Mouse (Mus musculus) testis, postnatal 14 days (tissue): ENCODE data around the gene Edem1.
"Not testable (repeated sequence)": the region's sequence is repeated elsewhere in the genome, so short reads cannot be mapped to it uniquely, and the experiment has no call there.

Experiments used
- DNase-seq: peaks from one replicate; pipeline ENCODE4 v3.0.0; 2021; ENCODE audit warnings: low spot score

The Edem1 gene

GRCm38 (mm10) chr6:108829386-108830370, 1.2 kb downstream of the Edem1 start:
- DNase-seq, result peak; percentile 8

DNA sequence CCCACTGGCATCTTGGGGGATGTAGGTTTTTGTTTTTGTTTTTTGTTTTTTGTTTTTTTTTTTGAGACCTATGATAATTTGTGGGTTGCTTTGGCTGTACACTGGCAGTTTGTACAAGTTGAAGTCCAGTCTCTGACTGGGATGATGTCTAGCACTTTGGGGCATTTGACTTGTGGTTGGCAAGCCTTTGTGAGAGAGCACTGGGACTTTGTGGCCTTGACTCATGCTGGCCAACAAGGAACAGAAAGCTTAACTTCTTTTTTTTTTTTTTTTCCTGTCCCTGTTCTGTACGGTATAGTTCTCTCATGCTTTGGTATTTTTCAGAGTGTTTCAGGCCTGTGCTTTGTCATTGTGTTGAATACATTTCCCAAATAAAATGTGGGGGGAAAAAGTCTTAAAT, 3.7 kb downstream of the Edem1 start:
- no peak for DNase-seq

DNA sequence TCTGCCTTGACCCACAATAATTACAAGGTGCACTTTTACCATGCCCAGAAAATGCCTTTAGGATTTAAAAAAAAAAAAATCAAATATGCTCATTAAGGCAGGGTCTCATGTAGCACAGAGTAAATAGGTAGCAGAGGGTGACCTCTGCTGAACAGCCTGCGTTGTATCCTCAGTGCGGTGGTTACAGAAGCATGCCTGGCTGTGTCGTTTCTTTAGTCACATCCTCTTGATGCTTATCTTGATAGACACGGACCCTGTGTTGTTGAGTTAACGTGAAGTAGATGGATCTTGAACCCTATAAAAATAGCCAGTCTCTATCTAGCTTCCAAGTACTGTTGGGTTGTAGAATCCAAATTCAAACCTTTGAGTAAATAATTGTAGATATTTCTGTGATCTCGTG, 4.5 kb downstream of the Edem1 start:
- DNase-seq, result no peak

- DNase-seq, result no peak
Measured at GRCm38 (mm10) chr6:108833963-108834697, 5.7 kb downstream of the Edem1 start.

GRCm38 (mm10) chr6:108835765-108836691, 7.6 kb downstream of the Edem1 start:
- no peak for DNase-seq

DNA sequence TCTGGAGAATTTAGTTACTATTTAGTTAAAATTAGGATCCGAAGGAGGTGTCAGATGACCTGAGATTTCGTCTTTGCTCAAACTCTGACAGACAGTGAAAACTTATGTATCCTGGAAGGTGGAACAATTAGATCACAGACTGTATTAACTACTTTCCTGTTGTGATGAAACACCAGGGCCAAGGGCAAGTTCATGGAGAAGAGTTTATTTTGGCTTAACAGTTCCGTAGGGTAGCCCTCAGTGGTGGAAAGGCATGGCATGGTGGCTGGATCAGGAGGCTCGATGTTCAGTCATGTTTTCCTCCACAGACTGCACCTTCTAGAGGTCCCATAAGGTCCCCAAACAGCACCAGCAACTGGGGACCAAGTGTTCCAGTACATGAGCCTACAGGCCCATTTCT, 8.6 kb downstream of the Edem1 start:
- no peak for DNase-seq

DNA sequence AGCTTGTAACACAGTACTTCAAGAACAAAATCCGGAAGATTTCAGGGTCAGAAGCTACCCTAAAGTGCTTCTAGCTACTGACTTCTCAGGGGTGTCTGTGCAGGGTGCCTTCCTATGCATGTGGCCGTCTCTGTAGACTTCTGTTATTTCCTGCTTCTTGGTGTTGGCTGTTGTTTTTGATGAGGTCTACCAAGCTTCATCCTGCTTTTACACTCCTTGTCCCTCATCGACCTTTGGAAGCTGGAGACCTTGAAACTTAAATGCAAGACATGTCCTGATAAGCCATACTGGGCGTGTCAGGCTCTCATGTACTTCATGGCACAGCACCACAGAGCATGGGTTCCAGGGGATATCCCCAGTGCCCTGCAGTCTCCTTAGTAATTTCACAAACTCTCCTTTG, 9.5 kb downstream of the Edem1 start:
- DNase-seq, result no peak

DNA sequence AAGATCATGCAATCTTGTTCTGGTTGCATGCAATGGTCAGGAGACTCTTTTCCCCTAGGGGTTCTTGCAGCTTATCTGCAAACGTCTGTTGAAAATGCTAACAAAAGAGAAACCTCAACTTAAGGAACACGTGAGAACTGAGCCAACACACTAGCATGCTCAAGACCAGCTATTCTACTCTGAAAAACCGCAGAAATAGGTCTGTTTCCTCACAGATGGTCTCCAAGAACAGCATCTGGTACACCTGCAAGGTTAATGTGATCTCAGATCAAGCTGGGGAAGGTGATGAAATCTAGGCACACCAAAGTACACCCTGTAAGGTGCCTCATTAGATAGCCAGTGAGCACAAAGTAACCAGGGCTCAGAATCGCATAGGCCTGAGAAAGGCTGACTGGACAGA, 11.0 kb downstream of the Edem1 start:
- no peak for DNase-seq

DNA sequence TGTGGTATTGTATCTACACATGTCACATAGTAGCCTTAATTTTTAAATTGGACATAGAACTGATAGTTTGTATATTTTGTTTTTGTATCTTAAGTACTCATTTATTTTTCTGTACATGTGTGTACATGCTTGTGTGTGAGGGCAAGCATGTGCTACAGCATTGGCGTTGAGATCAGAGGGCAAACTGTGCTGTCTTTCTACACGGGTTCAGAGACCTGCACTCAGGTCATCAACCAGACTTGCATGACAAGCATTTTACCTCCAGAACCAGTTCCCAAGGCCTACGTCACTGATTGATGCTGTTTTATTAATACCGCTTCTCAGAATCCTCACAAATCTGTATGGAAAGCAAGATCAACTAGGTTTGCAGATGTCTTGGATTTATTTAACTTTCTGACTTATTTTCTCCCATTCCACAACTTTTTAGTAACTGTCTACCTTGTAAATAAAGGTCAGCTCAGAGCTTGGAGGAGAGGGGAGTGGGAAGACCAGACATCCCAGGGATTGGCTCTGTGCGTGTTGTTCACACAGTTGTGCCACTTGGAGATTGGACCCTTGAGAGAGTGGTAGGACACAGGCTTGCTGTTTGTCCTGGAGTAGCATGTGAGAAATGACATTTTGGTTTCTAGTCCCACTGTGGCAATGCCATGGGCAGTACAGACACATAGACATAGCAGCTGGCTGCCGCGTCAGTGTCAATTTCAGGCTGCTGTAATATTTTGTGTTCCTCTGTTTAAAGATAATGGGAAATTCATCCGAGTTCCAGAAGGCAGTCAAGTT, 12.6 kb downstream of the Edem1 start:
- DNase-seq, result no peak

- no peak for DNase-seq
Measured at GRCm38 (mm10) chr6:108843664-108844063, 15.2 kb downstream of the Edem1 start.

DNA sequence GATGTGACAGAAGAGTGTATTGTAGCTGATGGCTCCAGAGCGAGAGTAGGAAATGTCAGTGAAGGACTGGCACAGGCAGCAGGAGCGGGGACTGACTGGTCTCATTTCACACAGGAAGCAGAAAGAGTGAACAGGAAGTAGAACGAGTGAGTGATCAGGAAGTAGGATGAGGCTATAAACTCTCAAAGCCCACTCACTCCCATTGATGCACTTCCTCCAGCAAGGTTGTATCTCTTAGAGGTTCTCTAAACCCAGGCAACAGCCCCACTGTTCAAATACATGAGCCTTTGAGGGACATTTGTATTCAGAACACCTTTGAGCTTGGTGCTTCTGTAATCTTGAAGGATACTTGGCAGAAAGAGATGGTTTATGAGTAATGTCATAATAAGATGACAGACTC, 15.7 kb downstream of the Edem1 start:
- DNase-seq, result no peak

DNA sequence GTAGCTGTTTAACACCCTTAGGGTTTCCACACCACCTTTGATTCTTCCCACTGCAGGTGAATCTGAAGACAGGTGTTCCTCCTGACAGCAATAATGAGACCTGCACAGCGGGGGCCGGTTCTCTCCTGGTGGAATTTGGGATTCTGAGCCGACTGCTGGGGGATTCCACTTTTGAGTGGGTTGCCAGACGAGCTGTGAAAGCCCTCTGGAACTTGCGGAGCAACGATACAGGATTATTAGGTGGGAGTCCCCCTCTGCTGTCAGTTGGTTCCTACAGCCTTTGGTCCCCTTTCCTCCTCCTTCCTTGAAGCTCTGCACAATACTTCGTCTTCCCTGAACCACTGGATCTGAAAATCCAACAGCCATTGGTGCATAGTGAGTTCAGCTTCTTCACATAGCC, 16.3 kb downstream of the Edem1 start:
- DNase-seq, result no peak

- DNase-seq, result no peak
Measured at GRCm38 (mm10) chr6:108852088-108852670, 23.7 kb downstream of the Edem1 start.

GRCm38 (mm10) chr6:108852986-108853385, 24.5 kb downstream of the Edem1 start:
- no peak for DNase-seq

DNA sequence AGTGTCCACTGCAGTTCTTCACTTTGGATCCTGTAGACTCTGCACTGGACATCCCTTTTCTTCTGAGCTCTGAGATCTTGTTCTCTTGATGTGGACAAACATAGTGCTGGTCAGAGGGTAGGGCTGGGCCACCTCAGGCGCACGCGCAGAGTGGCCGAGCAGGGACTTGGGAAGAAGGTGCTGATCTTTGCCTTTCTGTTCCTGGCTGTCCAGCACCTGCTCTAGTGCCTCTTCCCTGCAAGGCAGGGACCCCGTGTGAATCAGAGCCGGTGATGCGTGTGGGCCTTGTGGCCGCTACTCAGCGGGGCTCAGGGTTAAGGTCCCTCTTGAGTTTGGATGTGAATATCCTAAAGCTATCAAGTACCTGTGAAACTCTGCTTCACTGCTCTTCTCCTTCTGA, 30.1 kb downstream of the Edem1 start:
- no peak for DNase-seq

DNA sequence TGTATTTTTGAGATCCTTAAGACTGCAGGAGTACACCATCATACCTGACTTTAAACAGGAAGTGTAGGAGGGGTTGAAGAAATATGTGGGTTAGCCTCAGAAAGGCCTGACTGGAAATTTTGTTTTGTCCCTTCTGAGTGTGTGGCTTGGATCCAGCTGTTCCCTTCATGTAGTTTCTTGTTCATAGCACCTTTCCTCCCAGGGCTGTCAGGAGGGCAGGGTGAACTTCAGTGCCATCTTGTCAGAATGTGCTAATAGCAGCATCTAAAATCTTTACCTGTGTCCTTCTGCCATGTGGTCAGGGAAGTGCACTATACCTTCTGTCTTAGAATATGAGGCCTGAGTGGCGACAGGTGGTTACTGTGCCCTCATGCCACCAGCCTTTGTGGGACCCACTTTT, 32.8 kb downstream of the Edem1 start:
- no peak for DNase-seq

GRCm38 (mm10) chr6:108862548-108862947, 34.1 kb downstream of the Edem1 start:
- DNase-seq, result no peak

DNA sequence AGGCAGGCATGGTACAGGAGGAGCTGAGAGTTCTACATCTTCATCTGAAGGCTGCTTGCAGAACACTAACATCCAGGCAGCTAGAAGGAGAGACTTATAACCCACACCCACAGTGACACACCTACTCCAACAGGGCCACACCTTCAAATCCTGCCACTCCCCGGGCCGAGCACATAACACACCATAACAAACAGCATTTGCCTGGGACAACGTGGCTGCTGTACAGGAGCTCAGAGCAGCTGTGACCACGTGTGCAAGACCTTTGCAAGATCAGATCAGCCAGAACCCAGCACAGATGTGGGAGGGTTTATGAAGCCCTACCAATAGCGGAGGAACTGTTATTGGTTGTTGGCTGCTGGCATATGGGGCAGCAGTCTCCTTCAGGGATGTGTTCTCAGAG, 37.9 kb downstream of the Edem1 start:
- no peak for DNase-seq

GRCm38 (mm10) chr6:108869031-108869430, 40.6 kb downstream of the Edem1 start:
- not testable (repeated sequence) for DNase-seq

GRCm38 (mm10) chr6:108870421-108870820, 42.0 kb downstream of the Edem1 start:
- DNase-seq, result no peak

- no peak for DNase-seq
Measured at GRCm38 (mm10) chr6:108871251-108871650, 42.8 kb downstream of the Edem1 start.
